Mouse (Mus musculus): ENCODE results near the gene Dhx15.

Dhx15 gene

DNA sequence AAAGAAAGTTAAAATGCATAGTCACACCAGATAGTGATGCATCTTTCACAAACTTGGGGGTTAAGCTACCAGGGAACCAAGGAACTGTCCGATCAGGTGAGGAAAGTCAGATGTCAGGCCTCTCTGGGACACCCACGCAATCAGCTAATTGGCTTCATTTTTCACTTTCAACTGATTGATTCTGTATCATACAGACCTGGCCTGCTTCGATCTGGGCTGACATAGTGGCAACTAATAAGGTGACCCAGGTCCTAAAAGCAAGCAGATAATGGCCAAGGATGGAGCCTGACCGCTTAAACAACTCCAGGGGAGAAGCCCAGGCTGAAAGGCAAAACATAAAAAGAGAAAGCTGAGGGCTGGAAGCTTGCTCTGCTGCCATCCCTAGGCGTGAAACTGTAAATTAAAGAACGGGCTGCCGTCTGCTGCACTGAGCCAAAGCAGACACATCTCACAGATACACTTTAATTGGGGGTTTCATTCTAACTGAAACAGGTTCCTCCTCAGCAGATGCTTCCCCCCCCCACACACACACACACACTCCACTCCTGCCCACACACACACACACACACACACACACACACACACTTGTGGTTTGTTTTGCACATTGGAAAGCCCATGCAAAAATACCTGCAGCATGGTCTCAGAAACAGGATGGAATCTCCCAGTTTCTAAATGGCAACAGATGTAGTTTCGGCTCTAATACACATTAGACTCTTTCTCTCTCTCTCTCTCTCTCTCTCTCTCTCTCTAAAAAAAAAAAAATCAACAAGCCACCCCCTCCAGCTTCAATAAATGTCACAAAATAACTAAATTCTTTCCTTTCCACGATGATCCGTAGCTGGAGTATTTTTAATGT is 79.3 kb downstream of the Dhx15 start:
- no peak for DNase-seq (ENCODE audit: low read depth, low spot score)

Data from c-Kit-negative CD71-positive TER-119-positive erythroid progenitor cells, embryonic 14.5 days (primary cell).